Mouse (Mus musculus) ES-Bruce4 (cell line): ENCODE results near the gene Tob2.

Experiments
- CTCF ChIP-seq: IDR thresholded peaks from one replicate; pipeline ENCODE4 v1.8.1; 2011; ENCODE audit warnings: low read depth, low read length
- EP300 ChIP-seq: IDR thresholded peaks from 2 replicates; pipeline ENCODE4 v1.6.1; 2011; ENCODE audit warnings: low read depth, low read length; ENCODE audit not compliant: insufficient read depth
- POLR2A ChIP-seq: IDR thresholded peaks from one replicate; pipeline ENCODE4 v1.8.1; 2011; ENCODE audit warnings: low read length; ENCODE audit not compliant: insufficient read depth

DNA sequence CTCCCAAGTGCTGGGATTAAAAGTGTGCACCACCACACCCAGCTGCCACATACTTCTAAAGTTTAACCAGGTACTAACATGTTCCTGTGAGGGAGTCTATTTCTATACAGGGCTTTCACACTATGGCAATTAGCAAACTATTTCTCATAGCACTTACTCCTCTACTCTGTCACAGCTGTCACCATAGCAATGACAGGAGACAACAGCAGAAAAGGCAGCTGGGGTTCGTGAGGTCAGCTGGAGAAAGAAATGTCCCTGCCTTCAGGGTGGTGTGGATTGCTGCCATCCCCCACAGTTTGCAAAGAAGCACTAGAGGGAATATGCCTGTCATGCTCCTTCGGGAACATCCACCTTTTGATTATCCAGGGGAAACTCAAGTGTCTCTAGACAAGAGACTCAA, 49.8 kb downstream of the Tob2 start:
- TF ChIP-seq CTCF: no peak
- TF ChIP-seq EP300: no peak
- no peak for TF ChIP-seq POLR2A
